Mouse (Mus musculus): ENCODE measurements around the gene Mthfd1l.

The Mthfd1l gene

GRCm38 (mm10) chr10:4078220-4078840 lies 105.4 kb downstream of the Mthfd1l start:
- DNase-seq (ENCODE audit: extremely low read depth, low read depth, low spot score): no peak

DNA sequence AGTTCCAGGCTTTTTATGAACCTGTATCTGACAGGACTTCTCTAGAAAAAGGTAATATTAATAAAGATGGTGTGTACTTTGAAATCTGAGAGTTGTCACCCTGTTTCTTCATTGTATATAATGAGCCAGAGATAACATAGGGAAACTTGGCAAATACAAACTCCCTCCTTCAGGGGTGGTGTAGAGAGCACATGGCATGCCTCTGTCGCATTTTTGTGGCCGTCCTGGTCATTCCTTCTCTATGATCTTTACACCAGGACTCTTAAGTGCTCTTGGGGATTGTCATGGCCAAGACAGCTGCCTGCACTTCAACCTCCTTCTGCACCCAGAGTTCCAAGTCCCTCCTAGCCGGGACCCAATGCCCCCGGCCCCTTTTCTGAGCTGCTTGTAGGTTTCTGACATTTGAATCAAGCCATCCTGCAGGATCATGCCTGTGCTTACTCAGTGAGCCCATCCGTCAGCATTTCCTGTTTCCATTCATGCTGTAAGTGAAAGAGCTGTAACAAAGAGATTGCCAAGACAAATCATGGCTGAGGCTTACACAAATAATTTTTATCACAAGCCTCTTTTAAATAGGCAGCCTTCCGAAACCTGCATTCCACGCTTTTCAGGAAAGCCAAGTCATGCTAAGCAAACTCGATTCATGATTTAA lies 106.2 kb downstream of the Mthfd1l start:
- DNase-seq (ENCODE audit: extremely low read depth, low read depth, low spot score): no peak

- no peak for DNase-seq (ENCODE audit: extremely low read depth, low read depth, low spot score)
Measured at GRCm38 (mm10) chr10:4079643-4080244, 106.8 kb downstream of the Mthfd1l start.

GRCm38 (mm10) chr10:4083609-4084008 lies 110.7 kb downstream of the Mthfd1l start:
- no peak for DNase-seq (ENCODE audit: extremely low read depth, low read depth, low spot score)

GRCm38 (mm10) chr10:4084907-4085306 lies 112.0 kb downstream of the Mthfd1l start:
- DNase-seq (ENCODE audit: extremely low read depth, low read depth, low spot score): no peak

DNA sequence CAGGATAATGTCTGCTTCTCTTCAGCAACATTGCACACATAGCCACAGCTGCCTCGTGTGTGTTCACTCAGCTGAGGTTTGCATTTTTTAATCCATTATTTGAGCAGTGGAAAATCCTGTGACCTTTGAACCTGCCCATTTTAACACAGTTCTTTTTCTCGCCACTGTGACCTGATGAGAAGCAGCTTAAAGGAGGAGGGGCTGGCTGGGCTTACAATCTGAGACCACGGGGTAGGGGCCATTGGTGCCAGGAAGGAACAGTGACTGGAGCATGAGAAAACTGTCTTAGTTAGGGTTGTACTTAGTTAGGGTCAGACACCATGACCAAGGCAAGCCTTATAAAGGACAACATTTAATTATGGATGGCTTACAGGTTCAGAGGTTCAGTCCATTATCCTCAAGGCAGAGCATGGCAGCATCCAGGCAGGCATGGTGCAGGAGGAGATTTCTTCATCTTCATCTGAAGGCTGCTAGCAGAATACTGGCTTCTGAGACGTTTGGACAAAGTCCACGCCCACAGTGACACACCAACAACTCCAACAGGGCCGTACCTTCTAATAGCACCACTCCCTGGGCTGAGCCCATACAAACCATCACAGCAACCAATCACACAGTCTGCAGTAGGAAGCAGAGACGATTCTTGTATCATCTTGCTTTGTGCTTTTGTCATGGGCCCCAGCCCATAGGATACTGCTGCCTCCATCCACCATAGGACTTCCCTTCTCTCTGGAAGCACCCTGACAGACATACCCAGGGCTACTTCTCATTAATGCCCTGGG lies 112.6 kb downstream of the Mthfd1l start:
- DNase-seq (ENCODE audit: extremely low read depth, low read depth, low spot score): no peak

- DNase-seq (ENCODE audit: extremely low read depth, low read depth, low spot score): no peak
Measured at GRCm38 (mm10) chr10:4087563-4087962, 114.6 kb downstream of the Mthfd1l start.

- DNase-seq (ENCODE audit: extremely low read depth, low read depth, low spot score): no peak
Measured at GRCm38 (mm10) chr10:4088744-4089414, 116.0 kb downstream of the Mthfd1l start.

DNA sequence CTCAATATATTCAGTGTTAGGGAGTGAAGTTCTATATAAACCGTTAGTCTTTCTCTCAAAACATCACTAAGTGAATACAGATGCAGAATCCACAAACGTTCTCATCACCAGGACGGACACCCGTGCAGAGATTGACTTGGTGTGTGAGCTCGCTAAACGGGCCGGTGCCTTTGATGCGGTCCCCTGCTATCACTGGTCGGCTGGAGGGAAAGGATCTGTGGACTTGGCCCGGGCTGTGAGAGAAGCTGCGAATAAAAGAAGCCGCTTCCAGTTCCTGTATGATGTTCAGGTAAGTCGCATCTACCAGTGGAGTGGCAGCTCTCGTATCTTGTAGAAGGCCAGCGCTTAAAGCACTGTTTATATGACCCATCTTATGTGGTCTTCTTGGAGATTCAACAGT lies 117.0 kb downstream of the Mthfd1l start:
- DNase-seq (ENCODE audit: extremely low read depth, low read depth, low spot score): no peak

DNA sequence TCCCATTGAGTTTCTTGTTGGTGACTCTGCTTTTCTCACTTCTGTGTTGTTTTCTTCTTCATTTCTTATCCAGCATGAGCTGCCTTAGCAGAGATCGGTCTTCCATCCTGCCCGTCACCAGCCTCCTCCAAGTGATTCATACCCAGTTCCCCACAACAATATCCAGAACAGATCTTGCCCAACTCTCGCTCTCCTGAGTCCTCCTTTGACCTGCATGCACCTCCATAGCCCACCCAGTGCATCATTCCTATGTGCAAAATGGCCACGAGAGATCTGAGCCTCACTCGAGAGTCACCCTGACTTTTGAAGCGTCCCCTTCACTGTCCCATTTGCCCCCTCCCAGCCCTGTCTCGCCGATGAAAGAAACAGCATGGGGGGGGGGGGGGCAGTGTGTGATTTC lies 120.1 kb downstream of the Mthfd1l start:
- DNase-seq (ENCODE audit: extremely low read depth, low read depth, low spot score): no peak

GRCm38 (mm10) chr10:4094093-4094817 lies 121.3 kb downstream of the Mthfd1l start:
- DNase-seq (ENCODE audit: extremely low read depth, low read depth, low spot score): no peak

DNA sequence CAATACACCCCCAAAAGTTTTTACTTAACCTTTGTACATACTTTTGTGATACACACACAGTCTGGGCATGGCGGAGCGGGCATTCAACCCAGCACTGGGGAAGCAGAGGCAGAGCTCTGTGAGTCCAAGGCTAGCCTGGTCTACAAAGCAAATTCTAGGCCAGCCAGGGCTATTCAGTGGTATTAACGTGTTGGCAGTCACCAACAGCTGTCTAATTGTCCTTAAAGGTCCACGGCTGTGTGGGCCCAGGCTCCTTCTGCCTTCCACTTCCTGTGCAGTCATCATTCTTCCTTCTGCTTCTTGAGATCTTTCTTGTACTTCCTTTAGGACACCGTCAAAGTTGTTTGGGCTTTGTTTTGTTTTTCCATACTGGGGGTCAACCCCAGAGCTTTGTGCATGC lies 123.2 kb downstream of the Mthfd1l start:
- no peak for DNase-seq (ENCODE audit: extremely low read depth, low read depth, low spot score)

DNA sequence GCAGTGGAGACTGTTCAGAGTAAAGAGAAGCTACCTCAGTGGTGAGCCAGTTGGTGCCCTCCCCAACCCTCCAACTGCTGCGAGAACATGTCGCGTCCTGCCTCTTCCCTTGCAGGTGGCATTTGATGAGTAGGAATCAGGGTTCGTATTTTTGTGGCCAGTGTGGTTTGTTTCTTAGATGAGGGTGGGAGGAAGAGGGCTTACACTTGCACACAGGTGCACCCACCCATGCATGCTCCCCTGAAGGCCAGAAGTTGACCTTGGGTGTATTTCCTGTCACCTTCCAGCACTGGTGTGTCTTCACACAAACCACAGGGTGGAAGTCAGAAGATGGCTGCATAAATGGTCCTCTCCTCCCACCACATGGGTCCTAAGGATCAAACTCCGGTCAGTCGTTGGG lies 127.1 kb downstream of the Mthfd1l start:
- no peak for DNase-seq (ENCODE audit: extremely low read depth, low read depth, low spot score)

DNA sequence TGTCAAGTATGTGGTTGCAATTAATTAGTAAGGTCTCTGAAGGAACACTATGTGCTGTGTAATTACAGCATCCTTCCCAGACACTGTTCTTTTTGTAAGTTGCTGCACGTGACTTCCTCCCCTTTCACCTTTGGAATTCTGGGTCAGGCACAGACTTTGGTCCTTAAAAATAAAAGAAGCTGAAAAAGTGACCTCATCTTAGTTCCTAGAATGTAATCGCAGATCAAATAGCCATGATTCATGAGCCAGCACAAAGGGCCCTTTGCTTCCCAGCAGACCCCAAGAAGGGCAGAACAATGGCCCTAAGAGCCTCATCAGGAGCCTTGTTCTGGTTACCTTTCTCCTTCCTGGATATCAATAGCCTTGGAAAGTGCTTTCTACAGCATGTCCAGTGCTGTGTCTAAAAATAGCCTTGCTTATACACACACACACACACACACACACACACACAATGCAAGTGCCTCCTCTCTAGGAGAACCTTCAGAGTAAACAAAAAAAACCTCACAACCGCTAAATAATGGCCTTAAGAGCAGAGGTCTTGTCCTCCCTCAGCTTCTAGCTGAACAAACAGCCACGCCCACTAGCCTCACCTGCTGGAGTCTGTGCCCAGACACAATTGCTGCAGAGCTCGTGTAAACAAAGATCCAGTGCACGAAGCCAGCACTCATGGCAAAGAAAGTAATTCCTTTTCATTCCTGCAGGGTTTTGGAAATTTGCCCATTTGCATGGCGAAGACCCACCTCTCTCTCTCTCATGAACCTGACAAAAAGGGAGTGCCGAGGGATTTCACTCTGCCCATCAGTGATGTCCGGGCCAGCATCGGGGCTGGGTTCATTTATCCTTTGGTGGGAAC lies 133.0 kb downstream of the Mthfd1l start:
- no peak for DNase-seq (ENCODE audit: extremely low read depth, low read depth, low spot score)

GRCm38 (mm10) chr10:4107661-4108338 lies 134.9 kb downstream of the Mthfd1l start:
- DNase-seq (ENCODE audit: extremely low read depth, low read depth, low spot score): no peak

- DNase-seq (ENCODE audit: extremely low read depth, low read depth, low spot score): no peak
Measured at GRCm38 (mm10) chr10:4108462-4108861, 135.5 kb downstream of the Mthfd1l start.

GRCm38 (mm10) chr10:4111095-4111794 lies 138.3 kb downstream of the Mthfd1l start:
- no peak for DNase-seq (ENCODE audit: extremely low read depth, low read depth, low spot score)

DNA sequence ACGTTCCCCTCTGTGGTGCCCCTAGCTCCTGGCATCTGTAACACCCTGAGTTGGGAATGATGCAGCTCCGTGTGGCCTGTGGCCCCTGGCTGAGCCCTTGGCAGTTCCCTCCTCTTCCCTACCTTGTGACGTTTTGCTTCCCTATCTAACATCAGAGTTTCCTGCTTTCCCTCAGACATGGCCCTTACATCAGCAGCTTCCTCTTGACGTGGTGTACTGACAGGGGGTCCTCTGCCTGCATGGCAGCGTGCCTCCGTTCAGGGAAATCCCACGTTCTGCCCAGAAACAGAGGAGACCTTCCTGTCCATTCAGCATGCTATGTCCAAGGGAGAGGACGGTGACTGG lies 138.8 kb downstream of the Mthfd1l start:
- DNase-seq (ENCODE audit: extremely low read depth, low read depth, low spot score): no peak
